Mouse (Mus musculus) T-helper 1 cell (primary cell): ENCODE data around the gene Rfpl4b.
"Not testable (repeated sequence)": the region's sequence is repeated elsewhere in the genome, so short reads cannot be mapped to it uniquely, and the experiment has no call there.

Experiments used
- in situ Hi-C: fragments of 300-600 bp; cut with MboI, MseI; formaldehyde crosslinking; loops from one replicate; pipeline ENCODE4 v1.15.1; 2025; ENCODE audit warnings: high pct_unique_total_duplicates

Gene Rfpl4b

GRCm38 (mm10) chr10:38821679-38822078 is at the start of gene Rfpl4b:
TSS of gene Rfpl4b (minus strand) at chr10:38821779.
- in situ Hi-C loops: no loop called here

DNA sequence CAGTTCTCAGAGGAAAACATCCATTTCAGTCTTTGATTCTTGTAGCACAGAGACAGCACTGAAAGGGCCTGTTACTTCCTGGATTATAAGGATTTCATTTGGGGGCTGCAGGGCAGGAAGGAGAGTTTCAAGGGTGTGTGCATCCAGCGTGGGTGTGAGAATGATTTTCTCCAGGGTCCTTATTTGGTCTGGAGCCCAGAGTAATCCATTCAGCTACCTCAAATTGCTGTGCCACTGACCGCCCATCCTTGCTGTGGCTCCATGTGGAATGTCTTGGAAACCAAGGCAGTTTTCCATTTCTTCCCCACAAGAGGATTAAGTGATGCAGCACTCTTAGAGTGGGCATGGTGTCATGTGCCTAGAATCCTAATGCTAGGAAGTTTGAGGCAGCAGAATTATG is 33.6 kb upstream of the Rfpl4b start:
- in situ Hi-C loops: no loop called here

- in situ Hi-C loops: not testable (repeated sequence)
Observed at GRCm38 (mm10) chr10:38850006-38850405, 28.4 kb upstream of the Rfpl4b start.

DNA sequence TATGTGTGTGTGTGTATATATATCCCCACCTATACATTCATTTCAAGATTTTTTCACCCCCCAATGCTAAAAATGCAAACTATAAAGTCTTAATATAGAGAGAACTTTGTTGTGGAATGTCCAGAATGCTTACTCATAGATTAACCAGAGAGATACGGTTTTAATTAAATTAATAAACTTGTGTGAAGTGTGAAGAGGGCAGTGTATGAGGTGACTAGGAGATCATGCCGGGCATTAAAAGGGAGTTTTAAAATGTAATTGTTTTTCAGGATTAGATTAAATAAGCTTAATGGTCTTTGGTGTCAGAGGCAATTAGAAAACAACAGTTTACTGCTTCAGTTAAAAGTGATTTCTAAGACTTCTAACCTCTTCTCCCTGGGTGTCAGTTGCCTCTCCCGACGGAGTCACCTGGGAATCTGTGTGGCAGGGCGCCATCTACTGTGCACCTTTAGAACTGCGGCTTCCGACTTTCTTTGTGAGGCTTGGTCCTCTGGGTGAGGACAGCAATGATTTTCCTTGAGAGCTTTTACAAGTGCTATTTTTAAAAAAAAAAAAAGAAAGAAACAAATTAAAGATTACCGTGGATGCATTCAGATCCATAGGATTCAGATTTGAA is 27.4 kb upstream of the Rfpl4b start:
- in situ Hi-C loops: no loop called here

DNA sequence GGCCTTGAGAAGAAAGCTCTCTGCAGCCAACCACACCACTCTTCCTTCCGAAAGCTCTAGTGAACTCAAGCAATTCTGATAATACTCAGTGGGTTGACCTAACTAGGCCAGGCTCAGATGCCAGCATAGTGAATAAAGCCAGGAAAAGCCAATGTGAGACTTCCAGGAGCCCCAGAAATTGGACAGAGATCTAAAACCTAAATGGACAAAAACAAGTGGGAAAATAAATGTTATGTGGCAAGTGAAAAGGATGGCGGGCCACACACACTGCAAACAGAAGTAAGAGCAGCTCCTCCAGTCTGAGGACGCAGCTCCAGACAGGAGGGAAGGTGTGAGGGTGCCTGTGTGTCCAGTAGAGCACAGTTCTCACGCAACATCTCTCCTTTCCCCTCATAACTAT is 26.7 kb upstream of the Rfpl4b start:
- in situ Hi-C loops: no loop called here

DNA sequence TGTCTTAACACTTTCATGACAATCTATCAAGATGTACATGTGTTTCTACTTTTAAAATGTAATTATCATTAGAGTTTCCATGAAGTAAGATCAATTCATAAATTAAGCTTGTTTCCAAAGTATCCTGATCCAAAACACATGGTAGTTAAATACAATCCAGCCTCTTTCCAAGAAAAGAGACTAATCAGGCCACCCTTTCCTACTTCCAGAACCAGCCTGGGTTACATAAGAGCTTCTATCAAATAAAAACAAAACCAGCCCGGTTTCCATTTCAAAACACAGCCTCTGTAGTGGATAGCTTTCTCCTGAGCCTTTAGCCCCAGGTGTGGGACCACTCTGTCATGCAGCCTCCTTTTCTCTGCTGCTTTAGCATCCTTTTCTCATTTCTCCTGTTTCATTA is 2.2 kb upstream of the Rfpl4b start:
- in situ Hi-C loops: no loop called here

DNA sequence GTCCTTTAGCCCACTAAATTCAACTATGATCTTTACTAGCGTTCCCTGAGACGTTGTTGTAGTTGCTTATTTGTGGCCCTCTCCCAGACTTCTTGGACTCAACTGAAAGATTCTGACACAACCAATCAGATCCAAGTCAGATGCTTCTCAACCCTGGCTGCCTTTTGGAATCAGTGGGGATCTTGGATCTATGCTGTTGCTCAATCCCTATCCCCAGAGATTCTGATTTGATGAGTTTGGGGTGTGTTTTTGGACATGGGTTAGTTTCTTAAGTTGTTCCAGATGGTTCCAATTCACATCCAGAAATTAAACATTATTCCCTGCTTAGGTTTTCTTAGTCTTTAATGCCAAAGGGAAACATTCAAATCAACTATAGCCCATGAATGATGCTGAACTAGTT is 15.5 kb downstream of the Rfpl4b start:
- in situ Hi-C loops: no loop called here

GRCm38 (mm10) chr10:38804047-38804446 is 17.5 kb downstream of the Rfpl4b start:
- in situ Hi-C loops: no loop called here

- in situ Hi-C loops: no loop called here
Observed at GRCm38 (mm10) chr10:38803304-38803703, 18.3 kb downstream of the Rfpl4b start.

DNA sequence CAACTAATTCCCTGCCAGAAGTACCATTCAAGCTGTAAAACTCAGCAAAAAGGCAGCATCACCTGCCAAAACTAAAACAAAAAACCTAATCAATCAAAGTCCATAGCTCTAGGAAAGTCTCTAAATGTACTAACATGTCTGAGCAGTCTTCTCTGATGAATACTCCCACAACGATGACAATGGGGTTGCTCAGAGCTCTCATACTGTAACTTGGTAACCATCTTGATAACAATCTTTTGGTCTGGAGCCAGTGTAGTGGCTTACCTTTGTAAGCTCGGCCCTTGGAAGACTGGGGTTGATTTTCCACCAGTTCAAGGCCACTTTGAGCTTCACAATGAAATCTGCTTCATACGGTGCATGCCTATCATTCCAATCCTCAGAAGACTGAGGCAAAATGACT is 33.0 kb downstream of the Rfpl4b start:
- in situ Hi-C loops: no loop called here
